Mouse (Mus musculus) B cell, adult 62 days (primary cell): ENCODE data around the gene Pla2g2d. TPM values are rescaled to one million over a fixed set of nuclear protein-coding genes. Genes with fewer than 3 reads are reported as not detected.

Source experiments
- total RNA-seq: library from RNA; stranded (reverse); gene quantifications from 4 replicates; pipeline ENCODE4 v1.2.4, GENCODE M21; 2023

Pla2g2d gene
- total RNA-seq, result 0.91 TPM in 1 of 4 replicates, not detected in the others

DNA sequence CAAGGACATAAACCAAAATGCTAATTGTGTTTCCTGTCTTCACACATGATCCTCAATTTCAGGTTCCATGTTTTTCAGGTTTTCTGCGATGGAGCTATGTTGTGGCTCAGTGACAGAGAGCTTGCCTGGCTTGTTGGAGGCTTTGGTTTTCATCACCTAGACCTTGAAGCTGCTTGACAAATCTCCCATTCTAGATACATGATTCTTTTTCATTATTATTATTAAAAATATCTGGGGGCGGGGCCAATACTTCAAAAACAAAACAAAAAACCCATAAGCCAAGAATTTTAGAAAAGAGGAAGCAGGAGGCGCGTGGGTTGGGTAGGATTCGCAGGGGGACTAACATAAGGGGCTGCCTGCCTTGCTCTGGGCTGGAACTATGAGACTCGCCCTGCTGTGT is at the start of gene Pla2g2d:
Gene Pla2g2d (plus strand): TSS at position 301 of the 400 bp plus-strand sequence.

DNA sequence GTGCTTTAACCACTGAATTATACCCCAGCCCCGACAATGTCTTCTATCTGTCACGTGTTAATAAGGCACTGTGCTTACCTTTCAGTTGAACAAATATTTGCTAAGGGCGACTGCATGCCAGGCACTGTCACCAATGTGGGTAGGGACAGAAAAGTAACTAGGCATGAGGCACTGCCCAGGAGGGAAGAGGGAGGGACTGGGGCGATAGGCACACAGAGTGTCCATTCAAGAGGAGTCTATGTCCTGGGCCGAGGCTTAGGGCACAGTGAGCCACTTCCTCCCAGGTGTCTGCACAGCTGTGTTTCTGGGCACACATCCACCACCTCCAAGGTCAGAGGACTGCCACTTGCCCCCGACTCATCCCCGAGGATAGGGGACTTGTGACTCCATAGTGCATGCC is 38.5 kb upstream of the Pla2g2d start, which contains the start of gene Ubxn10:
Gene Ubxn10 (minus strand): TSS at position 137 of the 400 bp plus-strand sequence.

DNA sequence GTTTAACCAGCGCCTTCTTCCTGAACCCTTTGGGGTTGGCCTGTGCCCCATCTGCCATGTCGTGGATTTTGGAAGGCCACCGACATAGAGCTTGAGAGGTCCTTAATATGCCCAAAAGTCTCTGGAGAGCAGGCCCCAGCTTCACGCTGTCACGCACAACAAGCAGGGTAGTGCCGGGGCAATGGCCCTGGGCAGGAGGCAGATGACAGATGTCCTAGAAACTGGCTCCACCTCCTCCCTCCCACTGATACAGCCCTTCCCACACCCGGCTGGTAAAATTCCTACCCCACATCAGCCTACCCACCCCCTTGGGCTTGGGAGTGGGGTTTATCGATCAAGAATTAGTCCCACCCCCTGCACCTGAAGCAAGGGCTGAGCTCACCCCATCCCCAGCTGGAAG is 18.1 kb upstream of the Pla2g2d start, which contains the start of gene Pla2g2f:
Gene Pla2g2f (minus strand): TSS at position 211 of the 400 bp plus-strand sequence.

Other genes with a start within 250 kb of the Pla2g2d start
- not detected in 4 replicates for gene Vwa5b1, start 139.9 kb upstream of the Pla2g2d start, total RNA-seq
- not detected in 4 replicates for gene Pla2g2c, start 50.9 kb upstream of the Pla2g2d start, total RNA-seq
- not detected in 4 replicates for gene Ubxn10, start 38.6 kb upstream of the Pla2g2d start, total RNA-seq
- not detected in 4 replicates for gene Pla2g2f, start 18.1 kb upstream of the Pla2g2d start, total RNA-seq
- 1.9 TPM in 1 of 4 replicates, not detected in the others for gene Pla2g5, start 87.7 kb downstream of the Pla2g2d start, total RNA-seq
- gene Gm13030, start 98.2 kb downstream of the Pla2g2d start, total RNA-seq, result not detected in 4 replicates
- not detected in 4 replicates for gene Pla2g2e, start 102.2 kb downstream of the Pla2g2d start, total RNA-seq
- 7.3 to 8.7 TPM (median 8.3 TPM) in 4 replicates for gene Otud3, start 138.2 kb downstream of the Pla2g2d start, total RNA-seq
- gene Rnf186, start 191.4 kb downstream of the Pla2g2d start, total RNA-seq, result not detected in 4 replicates
- gene Tmco4, start 197.2 kb downstream of the Pla2g2d start, total RNA-seq, result 30.2 to 35.8 TPM (median 35.2 TPM) in 4 replicates